Mouse (Mus musculus) lung, embryonic 14.5 days (tissue): Measurements from ENCODE around the gene Aqp7. TPM values are rescaled to one million over a fixed set of nuclear protein-coding genes. Genes with fewer than 3 reads are reported as not detected.

Experiments used
- ATAC-seq: fragments of 200-750 bp; cut with Nextera tagmentation; 2 replicates; pipeline ENCODE4 v1.8.0; 2017; ENCODE audit warnings: mild to moderate bottlenecking, moderate TSS enrichment, moderate library complexity; ENCODE audit not compliant: insufficient read depth
- DNase-seq: peaks from one replicate; pipeline ENCODE4 v3.0.0-alpha.2; 2015
- H3K27ac ChIP-seq: fragments of 300-500 bp; sonication (generic); 2 replicates; pipeline ENCODE4 v1.5.1; 2014; ENCODE audit warnings: low read depth, mild to moderate bottlenecking, moderate library complexity
- H3K27me3 ChIP-seq: fragments of 300-500 bp; sonication (generic); 2 replicates; pipeline ENCODE4 v1.6.1; 2014; ENCODE audit warnings: low read length, control low read depth; ENCODE audit not compliant: insufficient read depth
- H3K36me3 ChIP-seq: fragments of 300-500 bp; sonication (generic); 2 replicates; pipeline ENCODE4 v1.6.1; 2014; ENCODE audit warnings: control low read depth; ENCODE audit not compliant: insufficient read depth
- H3K4me1 ChIP-seq: fragments of 300-500 bp; sonication (generic); 2 replicates; pipeline ENCODE4 v1.6.1; 2014; ENCODE audit warnings: antibody characterized with exemption, control low read depth; ENCODE audit not compliant: insufficient read depth
- H3K4me2 ChIP-seq: fragments of 300-500 bp; sonication (generic); 2 replicates; pipeline ENCODE4 v1.6.1; 2014; ENCODE audit warnings: mild to moderate bottlenecking
- H3K4me3 ChIP-seq: fragments of 300-500 bp; sonication (generic); 2 replicates; pipeline ENCODE4 v1.5.1; 2014; ENCODE audit warnings: low read depth, low read length
- H3K9ac ChIP-seq: fragments of 300-500 bp; sonication (generic); 2 replicates; pipeline ENCODE4 v1.6.1; 2014
- H3K9me3 ChIP-seq: fragments of 300-500 bp; sonication (generic); 2 replicates; pipeline ENCODE4 v1.6.1; 2016; ENCODE audit warnings: low read depth, low read length, control low read depth
- CTCF ChIP-seq: IDR thresholded peaks from 2 replicates; pipeline ENCODE4 v1.5.1; 2016; ENCODE audit warnings: antibody characterized with exemption, low read depth
- WGBS: fragments of 180-500 bp; shearing (Covaris S2); extraction: QIAGEN DNeasy Blood & Tissue Kit; methylation state at CpG from one replicate; pipeline ENCODE4 v1.1.7; 2014; 5-methylcytosine and 5-hydroxymethylcytosine counted together
- microRNA-seq: library from miRNA; unstranded; fragments of <30 nt; microRNA quantifications from one replicate; pipeline ENCODE4, GENCODE M21; 2016; ENCODE audit warnings: borderline number of aligned reads
- polyA plus RNA-seq: library from polyadenylated mRNA; unstranded; fragments of >200 nt; fragmentation: Nextera tagmentation; extraction: Ambion mirVana; gene quantifications from 2 replicates; pipeline ENCODE4 v1.2.1, GENCODE M21; 2014

Gene Aqp7
- polyA plus RNA-seq, 1 experiment from 2014 or later = not detected

GRCm38 (mm10) chr4:41000842-41001639 is 46.9 kb downstream of the Aqp7 start:
- no peak overlapping the region for H3K27ac ChIP-seq
- H3K4me1 ChIP-seq = no peaks in the 10 kb centered on the region
- H3K27me3 ChIP-seq = no peaks in the 10 kb centered on the region
- H3K4me2 ChIP-seq = no peak overlapping the region
- H3K36me3 ChIP-seq = peaks cover 95% of the 10 kb centered on the region
- no peaks in the 10 kb centered on the region for H3K9me3 ChIP-seq
- no peak overlapping the region for H3K9ac ChIP-seq
- WGBS = 89% methylated on average over 9 of the region's 9 CpGs
- no peak for ATAC-seq
- no peak overlapping the region for H3K4me3 ChIP-seq
- no peak for TF ChIP-seq CTCF
- peak; percentile 9 for DNase-seq

GRCm38 (mm10) chr4:41000271-41000670 is 47.7 kb downstream of the Aqp7 start:
- Histone ChIP-seq H3K27me3 (no peaks in the 10 kb centered on the region), H3K27ac (no peak overlapping the region), H3K9ac (no peak overlapping the region), H3K4me2 (no peak overlapping the region), H3K9me3 (no peaks in the 10 kb centered on the region), H3K4me3 (no peak overlapping the region), H3K4me1 (no peaks in the 10 kb centered on the region), H3K36me3 (peaks cover 96% of the 10 kb centered on the region)
- TF ChIP-seq CTCF = no peak
- ATAC-seq (no peak), DNase-seq (no peak)
- 73% methylated on average over 1 of the region's 1 CpGs for WGBS

GRCm38 (mm10) chr4:40997916-40998315 is 50.0 kb downstream of the Aqp7 start:
- no peaks in the 10 kb centered on the region for H3K9me3 ChIP-seq
- no peak overlapping the region for H3K9ac ChIP-seq
- no peak overlapping the region for H3K27ac ChIP-seq
- DNase-seq = no peak
- no peak for ATAC-seq
- no peaks in the 10 kb centered on the region for H3K27me3 ChIP-seq
- no peak overlapping the region for H3K4me2 ChIP-seq
- WGBS = 85% methylated on average over 4 of the region's 4 CpGs
- H3K36me3 ChIP-seq = peaks cover 95% of the 10 kb centered on the region
- H3K4me1 ChIP-seq = no peaks in the 10 kb centered on the region
- TF ChIP-seq CTCF = no peak
- H3K4me3 ChIP-seq = no peak overlapping the region

- H3K9me3 ChIP-seq = no peaks in the 10 kb centered on the region
- 93% methylated on average over 6 of the region's 6 CpGs for WGBS
- no peak for TF ChIP-seq CTCF
- no peak overlapping the region for H3K4me3 ChIP-seq
- no peaks in the 10 kb centered on the region for H3K4me1 ChIP-seq
- ATAC-seq = no peak
- no peaks in the 10 kb centered on the region for H3K27me3 ChIP-seq
- H3K4me2 ChIP-seq = no peak overlapping the region
- no peak for DNase-seq
- no peak overlapping the region for H3K9ac ChIP-seq
- H3K36me3 ChIP-seq = peaks cover 98% of the 10 kb centered on the region
- H3K27ac ChIP-seq = no peak overlapping the region
Observed at GRCm38 (mm10) chr4:40996302-40996701, 51.6 kb downstream of the Aqp7 start.

GRCm38 (mm10) chr4:40989633-40990032 is 58.3 kb downstream of the Aqp7 start:
- Histone ChIP-seq H3K27me3 (no peaks in the 10 kb centered on the region), H3K9me3 (no peaks in the 10 kb centered on the region), H3K27ac (no peak overlapping the region), H3K9ac (no peak overlapping the region), H3K36me3 (peaks cover 96% of the 10 kb centered on the region), H3K4me1 (no peaks in the 10 kb centered on the region), H3K4me2 (no peak overlapping the region), H3K4me3 (no peak overlapping the region)
- ATAC-seq = no peak
- WGBS = 90% methylated on average over 6 of the region's 6 CpGs
- DNase-seq = no peak
- TF ChIP-seq CTCF = no peak

GRCm38 (mm10) chr4:40983686-40984085 is 64.3 kb downstream of the Aqp7 start:
- H3K36me3 ChIP-seq = peaks cover 92% of the 10 kb centered on the region
- 86% methylated on average over 1 of the region's 1 CpGs for WGBS

More at GRCm38 (mm10) chr4:40983686-40984085, 64.3 kb downstream of the Aqp7 start:
- H3K27ac ChIP-seq = no peak overlapping the region
- H3K4me1 ChIP-seq = no peaks in the 10 kb centered on the region
- no peak overlapping the region for H3K4me2 ChIP-seq
- DNase-seq (no peak), ATAC-seq (no peak)
- no peaks in the 10 kb centered on the region for H3K9me3 ChIP-seq
- no peaks in the 10 kb centered on the region for H3K27me3 ChIP-seq
- H3K4me3 ChIP-seq = no peak overlapping the region
- no peak for TF ChIP-seq CTCF
- H3K9ac ChIP-seq = no peak overlapping the region

Small RNAs within 50 kb of the gene (microRNA-seq; reads per million reads assigned to microRNA genes)
- gene Mir3094 = 2.9 reads per million, percentile 7 among the genes with 10 or more reads in this experiment

Other genes starting within 250 kb of the Aqp7 start
- gene B4galt1, start 194.1 kb downstream of the Aqp7 start, polyA plus RNA-seq = 64.4 and 66.5 TPM in 2 replicates
- 0.58 TPM in 1 of 2 replicates, not detected in the other for gene Spink4, start 128.1 kb downstream of the Aqp7 start, polyA plus RNA-seq
- 210 and 228 TPM in 2 replicates for gene Bag1, start 99.8 kb downstream of the Aqp7 start, polyA plus RNA-seq
- gene Chmp5, start 99.7 kb downstream of the Aqp7 start, polyA plus RNA-seq = 90.7 and 97.6 TPM in 2 replicates
- gene Nfx1, start 77.2 kb downstream of the Aqp7 start, polyA plus RNA-seq = 95.7 and 96.9 TPM in 2 replicates
- gene Aqp3, start 50.0 kb upstream of the Aqp7 start, polyA plus RNA-seq = 0.24 and 0.51 TPM in 2 replicates
- gene Nol6, start 76.3 kb upstream of the Aqp7 start, polyA plus RNA-seq = 27.2 and 32.4 TPM in 2 replicates
- gene Ube2r2, start 87.6 kb upstream of the Aqp7 start, polyA plus RNA-seq = 89.5 and 92.5 TPM in 2 replicates
- 60.8 and 72.0 TPM in 2 replicates for gene Ubap2, start 227.0 kb upstream of the Aqp7 start, polyA plus RNA-seq